Mouse (Mus musculus) monocyte, adult 2 months (primary cell): ENCODE results near the gene Ndrg3.
"Not testable (repeated sequence)": the region's sequence is repeated elsewhere in the genome, so short reads cannot be mapped to it uniquely, and the experiment has no call there.

Experiments
- DNase-seq, 2 experiments: peaks; one replicate each; pipeline ENCODE4 v3.0.0; 2022; ENCODE audit warnings: low spot score in 2 of 2, low read depth in 1 of 2

Gene Ndrg3

GRCm38 (mm10) chr2:156939926-156940325, 51.9 kb downstream of the Ndrg3 start:
- DNase-seq, result not testable (repeated sequence)

- no peak for DNase-seq
Measured at GRCm38 (mm10) chr2:156937795-156938194, 54.1 kb downstream of the Ndrg3 start.

DNA sequence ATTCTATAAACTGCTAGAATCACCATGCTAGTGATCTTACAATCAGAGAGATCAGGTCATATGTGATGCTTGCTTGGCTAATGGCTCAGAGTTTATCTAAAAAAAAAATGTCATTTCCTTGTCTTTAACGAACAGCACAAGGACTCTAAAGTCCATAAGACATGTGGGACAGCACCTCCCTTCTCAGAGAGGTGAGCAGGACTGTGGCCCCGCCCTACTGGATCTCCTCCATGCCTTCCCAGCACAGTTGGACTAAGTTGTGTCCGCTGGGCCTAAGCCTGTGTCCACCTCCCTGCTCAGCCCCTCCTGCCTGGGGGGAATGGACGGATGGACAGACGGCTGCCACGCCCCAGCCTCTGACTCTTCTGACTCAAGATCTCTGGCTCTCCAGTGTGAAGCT, 56.9 kb downstream of the Ndrg3 start:
- DNase-seq, result no peak

DNA sequence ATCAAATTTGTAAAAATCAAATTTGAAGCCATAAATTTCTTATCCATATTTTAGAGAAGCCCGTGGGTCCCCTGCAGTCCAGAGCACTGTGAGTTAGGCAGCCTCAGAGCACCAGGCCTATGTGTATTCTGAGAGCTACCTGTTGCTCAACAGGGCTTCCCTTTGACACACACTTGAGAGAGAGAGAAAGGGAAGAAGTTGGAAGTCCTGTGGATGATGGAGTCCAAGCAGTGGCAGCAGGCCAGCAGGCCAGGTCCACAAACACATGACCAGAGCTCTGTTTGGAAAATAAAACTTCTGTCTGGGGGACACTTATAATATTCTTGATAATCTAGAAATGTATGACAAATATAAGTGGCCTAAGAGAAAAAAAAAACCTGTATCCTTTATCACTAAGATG, 58.4 kb downstream of the Ndrg3 start:
- no peak for DNase-seq

DNA sequence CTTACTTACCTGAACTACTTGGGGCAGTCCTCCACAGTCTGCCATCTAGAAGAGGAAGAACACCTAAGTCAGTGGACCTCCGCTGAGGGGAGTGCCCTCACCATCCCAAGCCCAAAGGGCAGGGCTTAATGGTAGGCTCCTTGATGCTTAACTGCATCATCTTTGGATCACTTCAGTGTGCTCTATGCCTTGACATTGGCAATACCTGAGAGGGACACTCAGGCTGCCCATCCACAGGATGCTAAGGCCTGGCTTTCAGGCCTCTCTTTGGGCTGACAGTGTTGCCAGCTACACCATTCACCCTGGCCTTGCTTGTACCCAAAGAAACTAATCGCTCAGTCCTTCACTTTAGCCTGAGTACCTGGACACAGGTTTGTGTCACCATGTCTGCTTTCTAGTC, 60.4 kb downstream of the Ndrg3 start:
- DNase-seq, result no peak

- DNase-seq, result no peak
Measured at GRCm38 (mm10) chr2:156930549-156930948, 61.3 kb downstream of the Ndrg3 start.

DNA sequence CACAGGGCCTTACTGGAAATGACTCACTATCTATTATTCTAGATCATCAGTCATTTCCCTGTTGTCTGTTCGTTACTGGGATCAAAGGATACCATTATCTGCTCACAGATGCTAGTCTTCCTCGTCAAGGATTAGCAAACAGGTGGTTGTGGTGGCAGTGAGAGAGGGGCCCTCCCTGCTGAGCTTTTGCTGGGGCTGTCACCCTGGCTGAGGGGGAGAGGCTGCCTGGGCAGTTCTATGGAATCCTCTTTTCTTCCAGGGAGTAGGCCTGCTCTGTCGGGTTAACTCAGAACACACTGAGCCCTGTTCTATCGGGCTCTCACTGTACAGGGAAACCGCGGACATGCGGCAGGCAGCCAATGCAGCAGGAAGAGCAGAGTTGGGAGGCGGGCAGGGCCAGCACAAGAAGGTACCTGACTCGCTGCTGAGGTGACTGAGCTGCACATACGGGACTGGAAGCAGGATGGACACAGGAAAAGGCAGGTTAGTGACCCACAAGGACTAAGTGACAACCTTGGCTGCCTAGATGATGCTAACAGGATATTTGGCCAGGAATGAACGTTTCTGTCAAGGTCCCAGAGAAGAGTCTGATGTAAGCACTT, 62.2 kb downstream of the Ndrg3 start:
- DNase-seq, result no peak

DNA sequence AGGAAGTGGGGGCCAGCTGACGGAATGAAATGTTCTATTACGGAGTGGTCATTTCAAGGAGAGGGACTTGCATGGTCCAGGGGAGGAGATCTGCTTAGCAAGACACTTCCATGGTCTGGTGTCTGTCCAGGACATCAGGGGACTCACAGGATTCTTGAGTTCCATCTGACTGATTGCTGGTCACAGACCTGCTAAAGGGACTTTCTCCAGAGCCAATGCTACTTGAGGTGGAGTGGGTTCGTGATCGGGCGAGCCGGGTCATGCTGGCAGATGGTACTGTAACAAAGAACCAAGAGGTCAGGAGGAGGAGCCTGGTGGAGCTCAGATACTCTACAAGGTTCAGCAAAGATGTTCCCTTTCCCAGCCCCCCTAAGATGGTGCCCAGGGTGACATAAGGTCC, 63.2 kb downstream of the Ndrg3 start:
- DNase-seq, result no peak

DNA sequence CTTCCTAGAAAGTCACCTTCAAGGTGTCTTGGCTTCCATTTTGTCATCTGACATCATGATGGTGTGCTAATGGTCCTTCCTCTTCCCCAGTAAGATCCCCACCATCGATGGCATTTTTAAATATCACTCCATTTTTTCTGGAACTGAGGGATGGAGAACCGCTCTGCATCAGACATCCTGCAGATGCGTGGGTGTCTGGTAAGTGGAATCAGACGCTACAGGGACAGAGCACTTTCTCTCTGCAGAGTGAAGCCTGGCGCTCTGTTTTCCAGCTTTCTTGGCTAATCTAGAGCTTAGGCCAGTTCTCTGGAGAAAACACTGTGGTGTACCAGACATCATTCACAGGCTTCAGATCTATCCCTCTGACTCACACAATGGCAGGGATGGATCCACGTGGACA, 64.2 kb downstream of the Ndrg3 start:
- no peak for DNase-seq

GRCm38 (mm10) chr2:156925611-156926010, 66.2 kb downstream of the Ndrg3 start:
- not testable (repeated sequence) for DNase-seq

GRCm38 (mm10) chr2:156925075-156925474, 66.8 kb downstream of the Ndrg3 start:
- DNase-seq, result not testable (repeated sequence)

DNA sequence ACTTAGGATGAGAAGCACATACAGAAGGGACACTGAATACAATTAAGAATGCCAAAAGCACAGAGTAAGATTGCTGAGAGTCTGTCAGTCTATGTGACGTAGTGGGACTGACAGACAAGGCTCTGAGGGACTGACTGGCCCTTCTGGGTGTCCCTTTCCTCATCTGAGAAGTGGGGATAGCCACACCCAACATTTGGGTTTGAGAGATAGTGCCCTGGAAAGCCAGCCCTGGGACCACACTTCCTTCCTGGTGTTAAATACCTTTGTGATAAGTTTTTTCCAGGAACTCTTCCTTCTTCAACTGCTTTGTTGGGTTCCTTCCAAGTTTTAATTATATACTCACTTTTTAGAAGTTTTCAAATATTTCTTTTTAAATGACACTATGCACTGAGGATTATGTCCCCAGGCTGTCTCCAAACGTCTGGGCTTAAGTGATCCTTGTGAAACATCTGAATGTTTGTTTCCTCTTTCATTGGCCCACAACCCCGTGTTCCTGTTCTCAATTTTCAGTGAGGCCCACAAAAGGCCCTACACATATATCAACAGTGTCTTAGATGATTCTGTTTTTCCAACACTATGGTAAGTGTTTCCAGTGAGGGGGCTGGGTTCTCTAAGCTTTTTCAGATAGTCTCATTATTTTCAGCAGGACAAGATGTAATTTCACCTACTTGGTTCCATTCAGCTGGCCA, 67.5 kb downstream of the Ndrg3 start:
- no peak for DNase-seq

DNA sequence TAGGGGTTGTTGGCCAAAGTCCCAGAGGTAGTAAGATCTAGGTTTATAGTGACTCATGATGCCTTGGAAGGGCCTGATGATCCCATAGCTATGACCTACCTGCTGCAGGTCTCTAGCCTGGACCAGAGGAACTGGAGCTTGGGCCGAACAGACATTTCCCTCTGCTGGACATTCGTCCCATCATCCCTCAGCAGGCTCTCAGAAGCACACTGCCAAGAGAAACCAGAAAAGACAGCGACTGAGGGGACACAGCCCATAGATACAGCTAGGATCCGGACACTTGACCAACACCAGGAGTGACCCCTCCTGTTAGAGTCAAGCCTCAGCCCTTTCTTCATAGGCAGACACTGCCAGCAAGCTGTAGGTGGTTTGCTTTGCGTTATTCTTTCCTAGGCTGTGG, 68.8 kb downstream of the Ndrg3 start:
- DNase-seq, result no peak

DNA sequence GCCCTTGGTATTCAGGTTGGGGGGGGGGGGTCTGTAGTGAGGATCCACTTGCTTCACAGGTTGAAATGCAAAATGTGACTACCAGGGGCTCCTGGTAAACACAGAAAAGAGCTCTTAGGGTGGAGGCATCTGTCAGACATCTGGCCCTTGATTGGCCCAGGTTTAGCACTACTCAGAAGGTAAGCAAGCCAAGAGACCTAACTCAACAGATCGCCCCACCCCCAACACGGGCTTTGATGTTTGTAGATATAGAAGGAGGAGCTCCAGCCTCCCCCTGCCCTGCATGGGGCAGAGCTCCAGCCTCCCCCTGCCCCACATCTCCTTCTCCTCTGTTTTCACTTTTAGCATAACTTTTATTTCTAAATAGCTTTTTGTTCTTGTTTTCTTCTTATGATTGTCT, 72.1 kb downstream of the Ndrg3 start:
- no peak for DNase-seq

DNA sequence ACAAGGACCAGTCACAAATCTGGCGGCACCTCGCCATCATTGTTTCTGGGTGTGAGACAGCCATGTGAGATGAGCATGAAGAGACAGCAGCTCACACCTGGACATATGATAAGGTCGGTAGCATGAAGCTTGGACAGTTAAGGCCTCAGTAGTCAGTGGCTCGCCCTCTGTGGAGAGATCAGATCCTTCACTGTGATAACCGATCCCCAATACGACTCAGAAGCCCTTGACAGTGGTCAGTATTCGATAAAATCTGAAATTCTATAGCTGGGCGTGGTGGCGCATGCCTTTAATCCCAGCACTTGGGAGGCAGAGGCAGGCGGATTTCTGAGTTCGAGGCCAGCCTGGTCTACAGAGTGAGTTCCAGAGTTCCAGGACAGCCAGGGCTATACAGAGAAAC, 72.7 kb downstream of the Ndrg3 start:
- DNase-seq, result not testable (repeated sequence)

- no peak for DNase-seq
Measured at GRCm38 (mm10) chr2:156918562-156918961, 73.3 kb downstream of the Ndrg3 start.

GRCm38 (mm10) chr2:156916419-156917125, 75.3 kb downstream of the Ndrg3 start:
- no peak for DNase-seq

DNA sequence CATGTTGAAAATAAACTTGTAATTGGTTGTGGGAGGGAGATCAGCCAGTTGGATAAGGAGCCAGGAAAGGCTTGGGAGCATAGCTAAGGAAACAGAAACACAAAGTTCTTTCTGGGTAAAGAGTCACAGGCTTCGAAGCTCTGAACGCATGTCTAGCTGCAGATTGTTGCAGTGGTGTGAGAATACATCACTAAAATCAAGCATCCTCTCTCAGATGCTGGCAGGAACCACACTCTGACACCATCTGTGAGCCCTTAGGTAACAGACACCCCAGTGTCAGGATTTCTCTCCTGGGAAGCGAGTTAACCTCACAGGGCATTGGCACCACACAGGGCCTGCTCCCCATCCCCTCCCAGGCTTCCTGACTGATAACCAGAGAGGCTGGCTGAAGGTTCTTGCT, 76.3 kb downstream of the Ndrg3 start:
- no peak for DNase-seq

- DNase-seq, result no peak
Measured at GRCm38 (mm10) chr2:156913191-156913590, 78.7 kb downstream of the Ndrg3 start.

DNA sequence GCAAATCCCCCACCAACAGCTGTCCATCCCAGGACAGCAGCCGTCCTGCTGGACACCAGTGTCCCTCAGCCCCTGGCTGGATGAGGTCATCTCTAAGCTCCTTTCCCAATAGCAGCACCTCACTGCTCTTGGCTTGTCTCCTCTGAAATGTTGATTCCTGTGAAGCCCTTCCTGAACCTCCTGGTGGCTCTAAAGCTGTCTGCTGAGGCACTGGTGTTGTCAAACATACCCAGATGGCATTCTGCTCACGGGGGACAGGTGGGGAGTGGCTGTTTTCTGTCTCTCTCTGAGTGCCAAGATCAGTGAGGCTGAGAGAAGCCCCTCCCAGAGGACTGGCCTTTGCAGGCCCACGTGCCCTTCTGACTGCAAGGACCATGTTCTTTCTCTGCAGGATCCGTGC, 85.9 kb downstream of the Ndrg3 start:
- DNase-seq, result not testable (repeated sequence)

DNA sequence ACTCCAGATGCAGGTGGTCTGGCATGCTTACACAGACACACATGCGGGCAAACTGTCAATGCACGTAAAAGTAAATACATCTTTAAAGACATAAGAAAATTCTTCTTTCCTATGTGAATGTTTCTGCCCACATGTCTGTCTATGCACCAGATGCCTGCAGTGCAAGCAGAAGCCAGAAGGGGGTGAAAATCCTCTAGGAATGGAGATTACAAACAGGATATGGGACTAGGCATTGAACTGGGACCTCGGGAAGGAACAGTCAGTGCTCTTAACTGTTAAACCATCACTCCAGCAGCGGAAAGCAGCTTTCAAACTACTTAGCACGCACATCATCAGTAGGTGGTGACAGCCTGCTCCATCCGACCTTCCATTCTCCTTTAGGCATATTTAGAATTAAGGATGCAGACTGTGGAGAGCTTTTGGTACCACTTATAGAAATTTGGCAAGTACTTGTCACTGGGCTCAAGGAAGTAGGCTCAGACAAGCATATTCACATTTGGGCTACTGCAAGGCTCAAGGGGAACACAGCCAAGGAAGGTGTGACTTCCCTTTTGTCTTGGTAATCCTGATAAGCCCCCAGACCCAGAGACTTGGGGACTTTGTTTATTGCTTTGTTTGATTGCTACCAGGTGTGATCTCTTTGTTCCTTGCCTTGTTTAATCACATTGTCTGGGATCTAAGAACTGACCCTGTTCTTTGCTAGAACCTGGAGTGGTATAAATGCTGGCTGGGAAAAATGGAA, 86.7 kb downstream of the Ndrg3 start:
- no peak for DNase-seq

DNA sequence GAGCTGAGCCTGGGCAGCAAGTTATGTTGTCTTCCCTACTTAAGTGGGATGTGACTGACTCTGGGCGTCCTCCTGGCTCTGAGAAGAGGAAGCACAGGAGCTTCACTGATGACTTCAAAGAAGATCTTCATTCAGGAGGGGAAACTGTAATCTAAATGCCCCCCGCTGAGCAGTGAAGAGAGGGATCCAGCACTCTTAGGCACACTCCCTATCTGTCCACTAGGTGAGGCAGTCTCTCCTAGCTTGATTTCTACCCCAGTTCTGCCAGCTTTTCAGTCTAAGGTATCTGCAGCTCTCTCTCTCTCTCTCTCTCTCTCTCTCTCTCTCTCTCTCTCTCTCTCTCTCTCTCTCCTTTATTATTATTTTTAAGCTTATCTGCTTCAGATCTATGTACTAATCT, 88.5 kb downstream of the Ndrg3 start:
- no peak for DNase-seq
